Mouse (Mus musculus) stomach, embryonic 14.5 days (tissue): ENCODE measurements around the gene Tmco4. TPM values are rescaled to one million over a fixed set of nuclear protein-coding genes. Genes with fewer than 3 reads are reported as not detected.

Source experiments
- ATAC-seq: fragments of 200-750 bp; cut with Nextera tagmentation; 2 replicates; pipeline ENCODE4 v1.8.0; 2017; ENCODE audit warnings: low read depth, moderate TSS enrichment; ENCODE audit not compliant: insufficient number of reproducible peaks, insufficient read depth, low FRiP score
- H3K27ac ChIP-seq: fragments of 300-500 bp; sonication (generic); 2 replicates; pipeline ENCODE4 v1.5.1; 2014; ENCODE audit warnings: mild to moderate bottlenecking, low read length, moderate library complexity, mixed read lengths
- H3K27me3 ChIP-seq: fragments of 300-500 bp; sonication (generic); 2 replicates; pipeline ENCODE4 v1.6.1; 2014; ENCODE audit warnings: low read length, control low read depth, mixed read lengths; ENCODE audit not compliant: control insufficient read depth, insufficient read depth
- H3K36me3 ChIP-seq: fragments of 300-500 bp; sonication (generic); 2 replicates; pipeline ENCODE4 v1.6.1; 2014; ENCODE audit warnings: mild to moderate bottlenecking, control low read depth, low read length, moderate library complexity, mixed read lengths; ENCODE audit not compliant: control insufficient read depth, insufficient read depth
- H3K4me1 ChIP-seq: fragments of 300-500 bp; sonication (generic); 2 replicates; pipeline ENCODE4 v1.6.1; 2014; ENCODE audit warnings: low read length, control low read depth, mixed read lengths; ENCODE audit not compliant: control insufficient read depth, insufficient read depth
- H3K4me2 ChIP-seq: fragments of 300-500 bp; sonication (generic); replicated peaks from 2 replicates; pipeline ENCODE4 v1.6.1; 2014; ENCODE audit warnings: low read depth, low read length, control low read depth
- H3K4me3 ChIP-seq: fragments of 300-500 bp; sonication (generic); 2 replicates; pipeline ENCODE4 v1.5.1; 2014; ENCODE audit warnings: low read depth, low read length, control low read depth
- H3K9ac ChIP-seq: fragments of 300-500 bp; sonication (generic); replicated peaks from 2 replicates; pipeline ENCODE4 v1.6.1; 2014; ENCODE audit warnings: low read depth, mild to moderate bottlenecking, control low read depth, low read length, moderate library complexity, mixed read lengths
- H3K9me3 ChIP-seq: fragments of 300-500 bp; sonication (generic); 2 replicates; pipeline ENCODE4 v1.6.1; 2016; ENCODE audit warnings: low read depth, low read length, control low read depth; ENCODE audit not compliant: control insufficient read depth
- WGBS: fragments of 180-500 bp; shearing (Covaris S2); extraction: QIAGEN DNeasy Blood & Tissue Kit; methylation state at CpG from one replicate; pipeline ENCODE4 v1.1.7; 2014; 5-methylcytosine and 5-hydroxymethylcytosine counted together
- polyA plus RNA-seq: library from polyadenylated mRNA; unstranded; fragments of >200 nt; fragmentation: Nextera tagmentation; extraction: Ambion mirVana; gene quantifications from 2 replicates; pipeline ENCODE4 v1.2.1, GENCODE M21; 2014

The Tmco4 gene
- polyA plus RNA-seq, 1 experiment from 2014 or later: 6.6 TPM

GRCm38 (mm10) chr4:139079439-139079838 lies 106.8 kb downstream of the Tmco4 start:
- peaks cover 21% of the 10 kb centered on the region for H3K4me1 ChIP-seq
- H3K27ac ChIP-seq: no peak overlapping the region
- WGBS: 80% methylated on average over 11 of the region's 11 CpGs
- no peaks in the 10 kb centered on the region for H3K9me3 ChIP-seq
- H3K36me3 ChIP-seq: peaks cover 2% of the 10 kb centered on the region; the same call in 1 of the 2 replicates
- H3K4me2 ChIP-seq: no peak overlapping the region
- no peak overlapping the region for H3K4me3 ChIP-seq
- no peak overlapping the region for H3K9ac ChIP-seq
- ATAC-seq: no peak
- H3K27me3 ChIP-seq: peaks cover 18% of the 10 kb centered on the region

GRCm38 (mm10) chr4:139080259-139080658 lies 107.6 kb downstream of the Tmco4 start:
- H3K4me2 ChIP-seq: no peak overlapping the region
- peaks cover 15% of the 10 kb centered on the region for H3K4me1 ChIP-seq
- H3K4me3 ChIP-seq: no peak overlapping the region
- no peak overlapping the region for H3K27ac ChIP-seq
- H3K9me3 ChIP-seq: no peaks in the 10 kb centered on the region
- 90% methylated on average over 7 of the region's 7 CpGs for WGBS
- no peak for ATAC-seq
- H3K36me3 ChIP-seq: peaks cover 4% of the 10 kb centered on the region; the same call in 1 of the 2 replicates
- H3K9ac ChIP-seq: no peak overlapping the region
- H3K27me3 ChIP-seq: peaks cover 12% of the 10 kb centered on the region

GRCm38 (mm10) chr4:139081270-139081931 lies 108.7 kb downstream of the Tmco4 start:
- peaks cover 4% of the 10 kb centered on the region; the same call in 1 of the 2 replicates for H3K36me3 ChIP-seq
- ATAC-seq: no peak
- no peaks in the 10 kb centered on the region for H3K9me3 ChIP-seq
- no peak overlapping the region for H3K4me2 ChIP-seq
- no peak overlapping the region for H3K9ac ChIP-seq
- no peak overlapping the region for H3K27ac ChIP-seq
- H3K27me3 ChIP-seq: peaks cover 4% of the 10 kb centered on the region
- H3K4me1 ChIP-seq: peaks cover 15% of the 10 kb centered on the region
- WGBS: 75% methylated on average over 18 of the region's 18 CpGs
- no peak overlapping the region for H3K4me3 ChIP-seq

- 0 out of 2 replicates have a peak overlapping the region, but pooled peaks have one; percentile 6 for H3K4me2 ChIP-seq
- H3K27me3 ChIP-seq: no peaks in the 10 kb centered on the region
- H3K4me3 ChIP-seq: no peak overlapping the region
- no peaks in the 10 kb centered on the region for H3K9me3 ChIP-seq
- no peak overlapping the region for H3K27ac ChIP-seq
- whole genome bisulfite sequencing: 26% methylated on average over 12 of the region's 12 CpGs
- peak; percentile 38 for ATAC-seq
- no peak overlapping the region; the same call in 1 of the 2 replicates for H3K9ac ChIP-seq
- H3K4me1 ChIP-seq: peaks cover 15% of the 10 kb centered on the region
- H3K36me3 ChIP-seq: peaks cover 4% of the 10 kb centered on the region; the same call in 1 of the 2 replicates
Measured at GRCm38 (mm10) chr4:139082790-139083564, 110.3 kb downstream of the Tmco4 start.

- no peak overlapping the region for H3K4me3 ChIP-seq
- H3K9ac ChIP-seq: no peak overlapping the region
- no peak for ATAC-seq
- WGBS: 69% methylated on average over 11 of the region's 11 CpGs
- peaks cover 15% of the 10 kb centered on the region for H3K4me1 ChIP-seq
- H3K4me2 ChIP-seq: no peak overlapping the region
- H3K27me3 ChIP-seq: no peaks in the 10 kb centered on the region
- peaks cover 4% of the 10 kb centered on the region; the same call in 1 of the 2 replicates for H3K36me3 ChIP-seq
- no peak overlapping the region for H3K27ac ChIP-seq
- H3K9me3 ChIP-seq: no peaks in the 10 kb centered on the region
Measured at GRCm38 (mm10) chr4:139085337-139085736, 112.6 kb downstream of the Tmco4 start.

GRCm38 (mm10) chr4:139086037-139086436 lies 113.3 kb downstream of the Tmco4 start:
- Histone ChIP-seq H3K4me2 (no peak overlapping the region), H3K36me3 (peaks cover 4% of the 10 kb centered on the region; the same call in 1 of the 2 replicates), H3K9ac (no peak overlapping the region), H3K27ac (no peak overlapping the region), H3K27me3 (no peaks in the 10 kb centered on the region), H3K9me3 (no peaks in the 10 kb centered on the region), H3K4me3 (no peak overlapping the region), H3K4me1 (peaks cover 21% of the 10 kb centered on the region)
- ATAC-seq: peak; percentile 14; the same call in 1 of the 2 replicates
- WGBS: 14% methylated on average over 5 of the region's 5 CpGs

- no peak overlapping the region for H3K27ac ChIP-seq
- WGBS: 62% methylated on average over 4 of the region's 4 CpGs
- ATAC-seq: no peak
Measured at GRCm38 (mm10) chr4:139086984-139087383, 114.3 kb downstream of the Tmco4 start.

GRCm38 (mm10) chr4:139088982-139089671 lies 116.4 kb downstream of the Tmco4 start:
- peaks cover 2% of the 10 kb centered on the region; the same call in 1 of the 2 replicates for H3K27me3 ChIP-seq
- peaks cover 14% of the 10 kb centered on the region; the same call in 1 of the 2 replicates for H3K4me1 ChIP-seq
- H3K4me2 ChIP-seq: no peak overlapping the region
- no peak for ATAC-seq
- H3K36me3 ChIP-seq: peaks cover 4% of the 10 kb centered on the region; the same call in 1 of the 2 replicates
- no peaks in the 10 kb centered on the region for H3K9me3 ChIP-seq
- no peak overlapping the region for H3K9ac ChIP-seq
- H3K4me3 ChIP-seq: no peak overlapping the region
- no peak overlapping the region for H3K27ac ChIP-seq
- WGBS: 52% methylated on average over 9 of the region's 9 CpGs

More at GRCm38 (mm10) chr4:139086984-139087383, 114.3 kb downstream of the Tmco4 start:
- Histone ChIP-seq H3K27me3 (no peaks in the 10 kb centered on the region), H3K4me3 (no peak overlapping the region), H3K36me3 (peaks cover 4% of the 10 kb centered on the region; the same call in 1 of the 2 replicates), H3K4me2 (no peak overlapping the region), H3K4me1 (peaks cover 29% of the 10 kb centered on the region), H3K9me3 (no peaks in the 10 kb centered on the region), H3K9ac (no peak overlapping the region)
